Mouse (Mus musculus): ENCODE measurements at regions not wholly inside any gene's neighbourhood (a gene's known extent, or its start where the extent isn't known, plus 50 kb on each side); places are given as distances from the start of the nearest gene placed in this dataset.
A peak's percentile ranks its signal among the peaks of the same experiment; 100 is the strongest.

GRCm38 (mm10) chr4:53320735-53321449, 119.3 kb upstream of the Slc44a1 start:
- DNase-seq (ENCODE audit: low spot score): no peak

GRCm38 (mm10) chr4:53319051-53319450, 121.2 kb upstream of the Slc44a1 start:
- no peak for DNase-seq (ENCODE audit: low spot score)

DNA sequence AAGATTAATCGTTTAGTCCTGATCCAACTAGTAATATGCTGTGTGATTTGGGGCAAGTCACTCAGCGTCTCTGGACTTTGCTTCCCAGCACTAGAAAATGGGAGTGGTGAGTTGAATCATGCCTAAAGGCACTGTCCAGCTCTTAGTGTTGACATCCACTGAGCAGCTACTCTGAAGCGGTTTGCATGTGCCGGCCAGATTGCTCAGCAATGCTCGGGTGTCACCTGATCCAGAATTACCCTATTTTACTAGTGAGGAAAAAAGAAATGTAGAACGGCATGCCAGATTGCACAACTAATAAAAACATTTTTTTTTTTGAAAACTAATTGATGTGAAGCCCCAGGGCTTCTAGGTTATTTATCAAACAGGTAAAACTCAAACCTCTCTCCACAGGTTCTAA, 122.0 kb upstream of the Slc44a1 start:
- DNase-seq (ENCODE audit: low spot score): no peak

- DNase-seq (ENCODE audit: low spot score): no peak
Measured at GRCm38 (mm10) chr4:53317453-53317824, 122.8 kb upstream of the Slc44a1 start.

- no peak for DNase-seq (ENCODE audit: low spot score)
Measured at GRCm38 (mm10) chr4:53316796-53317452, 123.3 kb upstream of the Slc44a1 start.

- DNase-seq (ENCODE audit: low spot score): no peak
Measured at GRCm38 (mm10) chr4:53315876-53316762, 124.1 kb upstream of the Slc44a1 start.

DNA sequence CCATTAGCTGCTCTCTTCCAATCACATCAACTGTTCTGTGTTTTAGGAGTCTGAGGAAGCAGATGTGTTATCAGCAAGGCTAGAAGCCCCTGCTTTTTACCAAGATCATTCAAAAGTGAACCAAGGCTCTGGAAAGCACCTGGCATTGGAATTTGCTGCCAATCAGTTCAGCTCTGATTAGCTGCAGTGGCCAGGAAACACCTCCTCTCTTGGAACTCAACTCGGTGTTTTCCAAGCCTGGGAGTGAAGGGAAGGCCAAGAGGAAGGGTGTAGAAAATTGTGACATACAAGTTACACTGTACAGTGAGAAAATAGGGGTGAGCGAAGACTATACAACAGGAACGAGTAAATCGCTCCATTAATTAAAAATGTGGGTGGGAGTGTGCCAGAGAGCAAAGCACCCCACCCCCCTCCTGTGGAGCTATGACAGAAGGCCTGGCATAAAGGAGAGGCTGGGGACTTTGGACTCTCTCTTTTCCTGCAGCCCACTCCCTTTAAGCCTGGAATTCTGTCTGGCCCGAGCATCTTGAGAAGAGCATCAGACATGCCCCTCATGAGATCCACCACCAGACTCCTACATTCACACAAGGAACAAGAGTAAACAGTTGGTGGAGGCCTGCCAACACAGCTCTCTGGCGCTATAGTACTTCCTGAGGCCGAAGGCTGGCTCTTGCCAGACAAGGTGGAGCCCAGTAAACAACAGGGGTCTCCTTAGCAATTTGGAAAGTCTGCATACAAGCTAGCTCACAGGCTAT, 124.9 kb upstream of the Slc44a1 start:
- peak; percentile 37 for DNase-seq (ENCODE audit: low spot score)

GRCm38 (mm10) chr4:53314076-53314475, 126.1 kb upstream of the Slc44a1 start:
- DNase-seq (ENCODE audit: low spot score): no peak

DNA sequence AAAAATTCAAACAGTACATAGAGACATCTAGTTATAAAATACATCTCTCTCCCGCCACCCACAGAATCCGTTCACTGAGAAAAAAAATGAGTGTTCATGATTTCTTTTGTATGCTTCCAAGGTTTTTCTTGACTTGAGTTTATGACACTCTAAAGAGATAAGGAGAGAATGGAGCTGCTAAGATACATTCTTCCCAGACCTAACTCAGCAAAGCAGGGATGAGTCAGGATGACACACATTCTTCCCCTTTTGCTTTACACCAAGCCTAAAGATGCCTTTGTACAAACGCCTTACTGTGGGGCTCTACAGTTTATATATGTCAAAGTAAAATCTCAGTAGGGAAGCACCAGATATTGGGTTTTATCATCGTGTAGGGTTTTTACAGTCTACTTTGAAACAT, 133.1 kb upstream of the Slc44a1 start:
- no peak for DNase-seq (ENCODE audit: low spot score)

- DNase-seq (ENCODE audit: low spot score): no peak
Measured at GRCm38 (mm10) chr4:53304782-53305385, 135.3 kb upstream of the Slc44a1 start.

GRCm38 (mm10) chr4:53304290-53304654, 135.9 kb upstream of the Slc44a1 start:
- DNase-seq (ENCODE audit: low spot score): no peak

- DNase-seq (ENCODE audit: low spot score): no peak
Measured at GRCm38 (mm10) chr4:53303621-53304289, 136.5 kb upstream of the Slc44a1 start.

DNA sequence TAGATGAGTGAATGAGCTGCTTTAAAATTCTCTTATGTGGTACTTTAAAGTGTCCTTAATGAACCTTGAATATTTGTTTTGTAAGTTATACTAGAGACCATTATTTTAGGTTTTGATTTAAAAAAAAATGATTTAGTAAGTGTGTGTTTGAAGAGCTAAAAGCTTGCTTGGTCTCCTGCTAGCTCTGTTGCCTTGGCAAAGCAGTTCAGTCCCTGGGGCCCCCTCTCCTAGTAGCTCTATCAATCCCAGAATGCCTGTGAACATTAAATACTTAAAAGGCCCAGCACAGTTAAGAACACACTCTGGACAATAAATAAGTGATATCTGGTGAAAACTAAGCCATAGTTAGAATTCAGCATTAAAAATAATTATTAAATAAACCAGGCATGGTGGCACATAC, 138.3 kb upstream of the Abca1 start:
- no peak for DNase-seq (ENCODE audit: low spot score)

GRCm38 (mm10) chr4:53292606-53293005, 132.9 kb upstream of the Abca1 start:
- DNase-seq (ENCODE audit: low spot score): no peak

DNA sequence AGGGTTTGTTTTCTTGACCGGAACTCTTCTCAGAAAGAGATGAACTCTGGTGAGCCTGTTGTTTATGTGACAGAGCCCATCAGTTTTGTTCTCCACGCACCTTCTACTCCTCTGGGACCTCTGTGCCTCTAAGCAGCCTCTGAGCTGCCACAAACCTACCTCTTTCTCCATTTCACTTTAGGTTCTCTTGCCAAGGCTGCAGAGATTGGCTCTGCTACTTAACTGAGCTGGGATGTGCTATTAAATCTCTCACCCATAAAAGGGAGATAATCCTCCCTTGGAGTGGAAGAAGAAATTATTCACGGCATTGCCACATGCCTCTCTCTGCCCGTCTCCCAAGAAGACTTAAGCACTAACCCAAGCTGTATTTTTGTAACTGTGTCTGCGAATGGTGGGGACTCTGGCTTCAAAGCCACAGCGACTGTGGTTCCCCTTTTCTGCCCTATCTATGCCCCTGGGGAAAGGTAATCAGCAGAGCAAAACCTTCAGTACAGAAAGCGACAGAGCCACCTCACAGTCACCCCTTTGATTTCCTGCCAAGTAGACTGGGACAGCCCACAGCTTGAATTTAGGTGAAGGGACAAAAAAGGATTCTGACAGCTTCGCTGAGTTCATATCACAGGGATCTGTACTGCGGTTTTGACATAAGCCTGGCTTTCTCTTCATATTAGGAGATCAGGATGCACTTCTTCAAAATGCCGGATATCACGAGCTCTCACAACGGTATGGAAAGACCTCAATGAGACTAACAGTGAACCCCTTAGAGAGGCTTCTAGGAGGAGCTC, 118.2 kb upstream of the Abca1 start:
- no peak for DNase-seq (ENCODE audit: low spot score)

DNA sequence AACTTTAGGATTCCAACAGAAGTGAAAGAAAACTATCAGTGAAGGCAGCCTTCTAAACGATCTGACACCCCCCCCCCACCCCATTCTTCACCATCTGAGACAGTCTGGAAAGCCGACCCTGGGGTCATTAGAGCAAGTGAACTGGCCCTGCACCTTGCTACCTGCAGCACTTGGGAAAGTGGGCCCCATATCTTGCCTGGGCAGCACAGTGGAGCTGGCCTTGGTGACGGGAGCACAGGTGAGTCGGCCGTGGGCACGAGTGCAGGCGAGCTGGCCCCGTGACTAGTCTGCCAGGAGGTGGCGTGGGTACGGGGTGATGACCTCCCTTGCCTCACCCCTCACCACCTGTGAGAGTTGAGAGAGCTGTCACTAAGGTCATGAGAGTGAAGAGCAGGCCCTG, 110.7 kb upstream of the Abca1 start:
- DNase-seq (ENCODE audit: low spot score): no peak

GRCm38 (mm10) chr4:53269999-53270398, 110.3 kb upstream of the Abca1 start:
- DNase-seq (ENCODE audit: low spot score): no peak

GRCm38 (mm10) chr4:53269251-53269842, 109.7 kb upstream of the Abca1 start:
- peak; percentile 6 for DNase-seq (ENCODE audit: low spot score)

GRCm38 (mm10) chr4:53264901-53265300, 105.2 kb upstream of the Abca1 start:
- DNase-seq (ENCODE audit: low spot score): no peak

GRCm38 (mm10) chr4:53264501-53264900, 104.8 kb upstream of the Abca1 start:
- no peak for DNase-seq (ENCODE audit: low spot score)
